10 mouse cellular contexts compared by ENCODE assay signal in the genomic region with DNA sequence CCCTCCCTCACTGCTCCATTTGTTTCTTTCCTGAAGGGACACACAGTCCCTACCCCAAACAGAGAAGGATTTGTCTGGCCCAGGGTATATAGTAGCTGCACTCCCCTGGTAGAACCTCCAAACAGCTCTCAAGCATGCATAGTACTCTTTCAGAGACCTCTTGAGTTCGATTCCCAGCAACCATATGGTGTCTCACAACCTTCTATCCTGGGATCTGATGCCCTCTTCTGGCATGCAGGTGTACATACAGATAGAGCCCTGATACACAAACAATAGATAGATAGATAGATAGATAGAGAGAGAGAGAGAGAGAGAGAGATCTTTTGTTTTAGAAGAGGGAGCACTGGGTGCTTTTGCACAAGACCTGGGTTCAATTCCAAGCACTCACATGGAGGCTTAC.
DNase-seq lines count a peak whose midpoint lies in the region; ATAC-seq lines count a peak whose summit lies in the region.
"Had no signal": no experiment of that assay in that cellular context is flagged by ENCODE, and none has a peak within 500 bp of the region (broad histone marks: within the 10 kb centered on the region; RNA-seq: fewer than 3 reads in every experiment).

No protein-coding gene starts in this region.

- H3K4me3 ChIP-seq in heart, embryonic 13.5 days = no peak overlapping the region
- H3K4me3 ChIP-seq in neural tube, embryonic 13.5 days = no peak overlapping the region
- no peak overlapping the region for H3K4me3 ChIP-seq in hindbrain, embryonic 15.5 days
- H3K4me3 ChIP-seq in neural tube, embryonic 14.5 days (ENCODE audit: low read depth, low read length) = no peak overlapping the region

- DNase-seq in heart, postnatal 14 days = no peak
- no peak for DNase-seq in neural tube, embryonic 10.5 days (ENCODE audit: extremely low spot score, low spot score)
- no peak for DNase-seq in cerebellum, adult 11 months
- DNase-seq: gastrocnemius, postnatal 10 days; lung, adult 2 months had no signal

- no peak overlapping the region for H3K9ac ChIP-seq in heart, embryonic 13.5 days
- H3K9ac ChIP-seq in neural tube, embryonic 13.5 days = no peak overlapping the region
- H3K9ac ChIP-seq in hindbrain, embryonic 15.5 days = no peak overlapping the region
- H3K9ac ChIP-seq in neural tube, embryonic 14.5 days (replicated peaks; ENCODE audit: low read depth, low read length) = no peak overlapping the region

- H3K9me3 ChIP-seq in heart, embryonic 13.5 days = no peaks in the 10 kb centered on the region
- H3K9me3 ChIP-seq in neural tube, embryonic 13.5 days = no peaks in the 10 kb centered on the region
- H3K9me3 ChIP-seq in hindbrain, embryonic 15.5 days = no peaks in the 10 kb centered on the region
- H3K9me3 ChIP-seq in neural tube, embryonic 14.5 days (ENCODE audit: control insufficient read depth, low read length) = no peaks in the 10 kb centered on the region

- ATAC-seq in heart, embryonic 13.5 days (ENCODE audit: extremely low read depth, insufficient number of reproducible peaks, low FRiP score, low TSS enrichment) = no peak
- no peak for ATAC-seq in neural tube, embryonic 13.5 days (ENCODE audit: low read depth)
- ATAC-seq in hindbrain, embryonic 15.5 days (ENCODE audit: low FRiP score, low read depth) = no peak
- ATAC-seq in neural tube, embryonic 14.5 days (ENCODE audit: low read depth) = no peak
- no peak for ATAC-seq in megakaryocyte progenitor cell, adult 5-6 weeks (replicated peaks; ENCODE audit: poor library complexity)

- H3K4me2 ChIP-seq in heart, embryonic 13.5 days = no peak overlapping the region
- H3K4me2 ChIP-seq in neural tube, embryonic 13.5 days = no peak overlapping the region
- H3K4me2 ChIP-seq in hindbrain, embryonic 15.5 days = no peak overlapping the region
- no peak overlapping the region for H3K4me2 ChIP-seq in neural tube, embryonic 14.5 days (ENCODE audit: low read depth, low read length)

- no peaks in the 10 kb centered on the region for H3K27me3 ChIP-seq in heart, embryonic 13.5 days (replicated peaks)
- no peaks in the 10 kb centered on the region for H3K27me3 ChIP-seq in neural tube, embryonic 13.5 days
- H3K27me3 ChIP-seq in hindbrain, embryonic 15.5 days = no peaks in the 10 kb centered on the region
- no peaks in the 10 kb centered on the region for H3K27me3 ChIP-seq in neural tube, embryonic 14.5 days (ENCODE audit: control insufficient read depth, insufficient read depth, low read length)

- H3K36me3 ChIP-seq in heart, embryonic 13.5 days = no peaks in the 10 kb centered on the region
- H3K36me3 ChIP-seq in neural tube, embryonic 13.5 days = no peaks in the 10 kb centered on the region
- H3K36me3 ChIP-seq in hindbrain, embryonic 15.5 days = no peaks in the 10 kb centered on the region
- no peaks in the 10 kb centered on the region for H3K36me3 ChIP-seq in neural tube, embryonic 14.5 days (ENCODE audit: control insufficient read depth, insufficient read depth, low read length)

- intact Hi-C loops in heart, postnatal 14 days (cut with DNase I) = no loop called here

- H3K27ac ChIP-seq in heart, embryonic 13.5 days (replicated peaks) = peak overlapping the region; percentile 81
- peak overlapping the region; percentile 69 for H3K27ac ChIP-seq in neural tube, embryonic 13.5 days (replicated peaks)
- peak overlapping the region; percentile 97 for H3K27ac ChIP-seq in hindbrain, embryonic 15.5 days (replicated peaks)
- peak overlapping the region; percentile 22; the same call in 1 of the 2 replicates for H3K27ac ChIP-seq in neural tube, embryonic 14.5 days (ENCODE audit: low read depth, low read length)

- WGBS in heart, embryonic 13.5 days = 70% methylated on average over 1 of the region's 1 CpGs
- 89% methylated on average over 1 of the region's 1 CpGs for WGBS in neural tube, embryonic 13.5 days
- 79% methylated on average over 1 of the region's 1 CpGs for WGBS in hindbrain, embryonic 15.5 days
- WGBS in neural tube, embryonic 14.5 days = 78% methylated on average over 1 of the region's 1 CpGs

- peaks cover 75% of the 10 kb centered on the region for H3K4me1 ChIP-seq in heart, embryonic 13.5 days
- H3K4me1 ChIP-seq in neural tube, embryonic 13.5 days (replicated peaks) = peaks cover 82% of the 10 kb centered on the region
- peaks cover 80% of the 10 kb centered on the region for H3K4me1 ChIP-seq in hindbrain, embryonic 15.5 days (replicated peaks)
- peaks cover 43% of the 10 kb centered on the region for H3K4me1 ChIP-seq in neural tube, embryonic 14.5 days (ENCODE audit: control insufficient read depth, insufficient read depth, low read length)

Comparison
In these comparisons a context has a peak if more than half of its experiments do, and no peak if none do; other contexts are left out.
1. H3K27ac ChIP-seq: peak in every context shown above with its lines; median percentile 97 in hindbrain, embryonic 15.5 days; 81 in heart, embryonic 13.5 days; 69 in neural tube, embryonic 13.5 days; 22 in neural tube, embryonic 14.5 days.